ENCODE assay signal across 8 mouse cellular contexts in the genomic region with DNA sequence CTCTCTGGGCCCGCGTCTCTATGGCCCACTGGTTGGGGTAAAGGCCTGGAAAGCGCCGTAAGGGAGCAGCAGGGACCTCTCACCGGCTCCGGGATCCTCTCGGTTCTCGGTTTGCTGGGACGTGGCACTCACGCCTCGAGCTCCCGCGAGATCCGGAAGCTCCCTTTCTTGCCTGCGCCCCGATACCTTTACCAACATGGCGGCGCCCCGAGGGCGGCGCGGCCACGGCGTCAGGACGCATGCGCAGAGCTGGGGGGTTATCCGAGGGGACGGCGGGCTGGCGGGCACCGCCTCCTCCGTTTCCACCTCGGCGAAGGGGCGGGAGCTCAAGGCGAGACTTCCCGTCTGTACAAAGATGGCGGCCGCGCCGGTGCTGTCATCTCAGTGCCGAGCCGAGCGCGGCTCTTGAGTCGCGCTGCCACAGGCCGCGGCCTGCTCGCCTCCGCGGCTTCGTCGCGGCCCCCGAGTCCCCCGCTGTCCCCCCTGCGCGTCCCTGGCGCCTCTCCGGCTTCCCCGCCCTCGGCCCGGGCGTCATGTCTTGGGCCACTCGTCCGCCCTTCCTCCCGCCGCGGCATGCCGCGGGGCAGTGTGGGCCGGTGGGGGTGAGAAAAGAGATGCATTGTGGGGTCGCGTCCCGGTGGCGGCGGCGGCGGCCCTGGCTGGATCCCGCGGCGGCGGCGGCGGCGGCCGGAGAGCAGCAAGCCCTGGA. TPM values are rescaled to one million over a fixed set of nuclear protein-coding genes. Genes with fewer than 3 reads are reported as not detected.
A peak's percentile ranks its signal among the peaks of the same experiment; 100 is the strongest.
DNase-seq lines count a peak whose midpoint lies in the region; ATAC-seq and TF ChIP-seq lines count a peak whose summit lies in the region.

A gene (minus strand): TSS at position 218 of the 709 bp plus-strand sequence.
A gene (plus strand): TSS at position 348 of the 709 bp plus-strand sequence.

- peak; percentile 99 for DNase-seq in ZHBTc4 (ENCODE audit: low read depth, low spot score)
- peak; percentile 100 for DNase-seq in gastrocnemius, adult 2 months
- DNase-seq in hindbrain, postnatal 0 days (ENCODE audit: low spot score) = peak; percentile 99
- peak; percentile 98 to 99 for DNase-seq in left cerebral cortex, adult 2 months (ENCODE audit: extremely low spot score in 1 of 2, low spot score in 2 of 2)
- peak; percentile 96 to 97 for DNase-seq in right cerebral cortex, adult 2 months (ENCODE audit: low spot score in 2 of 2)
- DNase-seq in urinary bladder, postnatal 14 days (ENCODE audit: low spot score) = peak; percentile 98

- H3K27me3 ChIP-seq in hindbrain, postnatal 0 days (ENCODE audit: insufficient read depth, low read length) = no peaks in the 10 kb centered on the region

- no peaks in the 10 kb centered on the region for H3K9me3 ChIP-seq in hindbrain, postnatal 0 days (ENCODE audit: low read length)

- peak within 1 kb of the TSS; percentile 89 for H3K9ac ChIP-seq in hindbrain, postnatal 0 days (replicated peaks; ENCODE audit: low read length)

- no peak for TF ChIP-seq CTCF in gastrocnemius, adult 2 months (IDR thresholded peaks at IDR 0.05)
- TF ChIP-seq CTCF in hindbrain, postnatal 0 days (IDR thresholded peaks at IDR 0.05; ENCODE audit: low read depth) = no peak
- no peak; the same call in 1 of the 2 replicates for TF ChIP-seq CTCF in left cerebral cortex, adult 2 months (IDR thresholded peaks at IDR 0.05)

- peaks cover 29% of the 10 kb centered on the region for H3K36me3 ChIP-seq in hindbrain, postnatal 0 days (ENCODE audit: insufficient read depth, low read length)

- WGBS in hindbrain, postnatal 0 days = under 1% methylated on average over 63 of the region's 88 CpGs

- H3K4me3 ChIP-seq in gastrocnemius, adult 2 months = peak within 1 kb of the TSS; percentile 78
- H3K4me3 ChIP-seq in hindbrain, postnatal 0 days (ENCODE audit: low read length) = peak within 1 kb of the TSS; percentile 68
- peak within 1 kb of the TSS; percentile 82 for H3K4me3 ChIP-seq in left cerebral cortex, adult 2 months

- intact Hi-C loops in gastrocnemius, adult 2 months (cut with DNase I) = loop anchor here (5.0 kb wide), 1 partner anchor 91 kb away; a partner anchor contains a TSS
- intact Hi-C loops in left cerebral cortex, adult 2 months (cut with DNase I) = loop anchor here (2.0 to 5.0 kb wide), 3 partner anchors 45 to 561 kb away; a partner anchor contains a TSS

- ATAC-seq in common myeloid progenitor, adult 5-6 weeks (replicated peaks; ENCODE audit: low read depth, poor library complexity, severe bottlenecking) = peak; percentile 54
- peak; percentile 87 for ATAC-seq in hindbrain, postnatal 0 days
- peak; percentile 62 for ATAC-seq in megakaryocyte, adult 5-6 weeks (ENCODE audit: poor library complexity, severe bottlenecking)

- H3K4me1 ChIP-seq in hindbrain, postnatal 0 days (ENCODE audit: insufficient read depth, low read length) = peaks cover 32% of the 10 kb centered on the region

- H3K4me2 ChIP-seq in hindbrain, postnatal 0 days (ENCODE audit: low read depth, low read length) = peak within 1 kb of the TSS; percentile 88

- H3K27ac ChIP-seq in gastrocnemius, adult 2 months = peak within 1 kb of the TSS; percentile 100
- H3K27ac ChIP-seq in hindbrain, postnatal 0 days = peak within 1 kb of the TSS; percentile 93
- peak within 1 kb of the TSS; percentile 98 for H3K27ac ChIP-seq in left cerebral cortex, adult 2 months

RNA-seq across cellular contexts. Expression of the first gene that starts in this region (rescaled TPM):
- total RNA-seq in common myeloid progenitor, adult 5-6 weeks (2017) = 70.5 and 100 TPM in 2 replicates
- total RNA-seq in gastrocnemius, adult 2 months (2021) = 10 to 100 TPM; 44.6 to 49.5 TPM
- 188 and 250 TPM in 2 replicates for total RNA-seq in hindbrain, postnatal 0 days (2014; rRNA removed)
- 148 and 150 TPM in 2 replicates for polyA plus RNA-seq in hindbrain, postnatal 0 days (2015; fragmentation: Nextera tagmentation; extraction: Ambion mirVana)
- 100 to 1,000 TPM in 1 of 2 experiments, 10 to 100 TPM in 1; 98.6 to 104 TPM for total RNA-seq in left cerebral cortex, adult 2 months (2021)
- 5.4 and 6.4 TPM in 2 replicates for total RNA-seq in megakaryocyte, adult 5-6 weeks (2015)
- 72.5 and 83.1 TPM in 2 replicates for total RNA-seq in megakaryocyte, adult 5-6 weeks (2017)

RNA-seq across cellular contexts. Expression of the second gene that starts in this region (rescaled TPM):
- total RNA-seq in common myeloid progenitor, adult 5-6 weeks (2017) = 34.1 and 36.3 TPM in 2 replicates
- total RNA-seq in gastrocnemius, adult 2 months (2021) = 10 to 100 TPM; 40.5 to 41.7 TPM
- 51.5 and 64.8 TPM in 2 replicates for total RNA-seq in hindbrain, postnatal 0 days (2014; rRNA removed)
- polyA plus RNA-seq in hindbrain, postnatal 0 days (2015; fragmentation: Nextera tagmentation; extraction: Ambion mirVana) = 48.7 and 49.2 TPM in 2 replicates
- total RNA-seq in left cerebral cortex, adult 2 months (2021) = 10 to 100 TPM; 84.7 to 86.2 TPM
- total RNA-seq in megakaryocyte, adult 5-6 weeks (2015) = 19.6 and 23.4 TPM in 2 replicates
- total RNA-seq in megakaryocyte, adult 5-6 weeks (2017) = 23.7 and 27.2 TPM in 2 replicates

Comparison
In these comparisons a context has a peak if more than half of its experiments do, and no peak if none do; other contexts are left out.
1. Peak in every context shown above with its lines: DNase-seq, ATAC-seq, H3K4me3 ChIP-seq and H3K27ac ChIP-seq.